Mouse (Mus musculus) megakaryocyte progenitor cell, adult 5-6 weeks (primary cell): ENCODE results near the gene Mertk. TPM values are rescaled to one million over a fixed set of nuclear protein-coding genes. Genes with fewer than 3 reads are reported as not detected.

Experiments used
- ATAC-seq: replicated peaks from 2 replicates; pipeline ENCODE4 v1.8.0; 2016; ENCODE audit warnings: mild to moderate bottlenecking, moderate TSS enrichment, inconsistent platforms; ENCODE audit not compliant: poor library complexity
- total RNA-seq, 2 experiments: library from RNA; stranded (forward) in 1 of 2; stranded (reverse) in 1 of 2; fragments of 157-497, 149-512 nt in 1 of 2; fragments of 200-1000 nt in 1 of 2; gene quantifications; 2 replicates each; pipeline versions ENCODE4 v1.2.3 to v1.2.4; 2015 to 2017

Gene Mertk
- total RNA-seq, 2 experiments from 2014 or later = 0.10 TPM; not detected in 1

GRCm38 (mm10) chr2:128722106-128722710 lies 23.5 kb downstream of the Mertk start:
- ATAC-seq = no peak

- ATAC-seq = no peak
Observed at GRCm38 (mm10) chr2:128726067-128726466, 27.3 kb downstream of the Mertk start.

- no peak for ATAC-seq
Observed at GRCm38 (mm10) chr2:128726626-128727025, 27.9 kb downstream of the Mertk start.

GRCm38 (mm10) chr2:128727552-128727951 lies 28.8 kb downstream of the Mertk start:
- no peak for ATAC-seq

- no peak for ATAC-seq
Observed at GRCm38 (mm10) chr2:128728066-128728465, 29.3 kb downstream of the Mertk start.

GRCm38 (mm10) chr2:128729141-128729540 lies 30.4 kb downstream of the Mertk start:
- no peak for ATAC-seq

GRCm38 (mm10) chr2:128731514-128731913 lies 32.8 kb downstream of the Mertk start:
- ATAC-seq = no peak

GRCm38 (mm10) chr2:128731951-128732350 lies 33.2 kb downstream of the Mertk start:
- ATAC-seq = no peak

- ATAC-seq = no peak
Observed at GRCm38 (mm10) chr2:128735089-128735488, 36.3 kb downstream of the Mertk start.

GRCm38 (mm10) chr2:128737051-128737450 lies 38.3 kb downstream of the Mertk start:
- ATAC-seq = no peak

GRCm38 (mm10) chr2:128737796-128738195 lies 39.0 kb downstream of the Mertk start:
- ATAC-seq = no peak

GRCm38 (mm10) chr2:128738725-128739258 lies 40.0 kb downstream of the Mertk start:
- no peak for ATAC-seq

- ATAC-seq = peak; percentile 44
Observed at GRCm38 (mm10) chr2:128745879-128746620, 47.3 kb downstream of the Mertk start.

- no peak for ATAC-seq
Observed at GRCm38 (mm10) chr2:128746621-128747151, 47.9 kb downstream of the Mertk start.

GRCm38 (mm10) chr2:128747433-128748028 lies 48.8 kb downstream of the Mertk start:
- ATAC-seq = no peak

GRCm38 (mm10) chr2:128748171-128748570 lies 49.4 kb downstream of the Mertk start:
- no peak for ATAC-seq

GRCm38 (mm10) chr2:128751030-128751429 lies 52.3 kb downstream of the Mertk start:
- ATAC-seq = no peak

GRCm38 (mm10) chr2:128753295-128753873 lies 54.6 kb downstream of the Mertk start:
- ATAC-seq = no peak

- no peak for ATAC-seq
Observed at GRCm38 (mm10) chr2:128755149-128755691, 56.5 kb downstream of the Mertk start.

GRCm38 (mm10) chr2:128758724-128759340 lies 60.1 kb downstream of the Mertk start:
- no peak for ATAC-seq
